Mouse (Mus musculus) adrenal gland, postnatal 4 days (tissue): ENCODE measurements around the gene Lpcat3. TPM values are rescaled to one million over a fixed set of nuclear protein-coding genes. Genes with fewer than 3 reads are reported as not detected.
"Not testable (repeated sequence)": the region's sequence is repeated elsewhere in the genome, so short reads cannot be mapped to it uniquely, and the experiment has no call there.

ENCODE experiments used
- DNase-seq, 2 experiments: peaks; one replicate each; pipeline ENCODE4 v3.0.0; 2021 to 2022; ENCODE audit warnings: low spot score in 2 of 2, mixed read lengths in 2 of 2
- total RNA-seq, 2 experiments: library from RNA; stranded (reverse); gene quantifications; 2 replicates each; pipeline ENCODE4 v1.2.3; 2021

Lpcat3 gene
- total RNA-seq, 2 experiments from 2014 or later: 99.6 to 105 TPM

GRCm38 (mm10) chr6:124676171-124676570, 13.3 kb downstream of the Lpcat3 start:
- no peak for DNase-seq

DNA sequence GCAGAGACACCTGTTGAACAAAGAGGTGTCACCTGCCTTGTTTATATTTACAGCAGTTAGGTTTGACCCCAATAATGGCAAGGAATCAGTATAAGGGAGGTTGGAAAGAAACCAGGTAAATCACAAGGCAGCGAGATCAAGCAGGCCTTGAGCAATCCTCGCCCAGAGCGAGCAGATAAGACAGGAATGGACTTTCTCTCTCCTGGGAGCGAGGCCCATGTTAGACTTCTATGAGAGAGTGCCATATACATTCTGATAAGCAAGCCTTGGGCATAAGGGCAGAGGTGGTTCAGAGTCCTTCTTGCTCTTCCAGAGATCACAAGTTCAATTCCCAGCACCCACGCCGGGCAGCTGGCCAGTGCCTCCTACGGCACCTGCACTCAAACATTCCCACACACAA, 15.9 kb downstream of the Lpcat3 start:
- DNase-seq: no peak

DNA sequence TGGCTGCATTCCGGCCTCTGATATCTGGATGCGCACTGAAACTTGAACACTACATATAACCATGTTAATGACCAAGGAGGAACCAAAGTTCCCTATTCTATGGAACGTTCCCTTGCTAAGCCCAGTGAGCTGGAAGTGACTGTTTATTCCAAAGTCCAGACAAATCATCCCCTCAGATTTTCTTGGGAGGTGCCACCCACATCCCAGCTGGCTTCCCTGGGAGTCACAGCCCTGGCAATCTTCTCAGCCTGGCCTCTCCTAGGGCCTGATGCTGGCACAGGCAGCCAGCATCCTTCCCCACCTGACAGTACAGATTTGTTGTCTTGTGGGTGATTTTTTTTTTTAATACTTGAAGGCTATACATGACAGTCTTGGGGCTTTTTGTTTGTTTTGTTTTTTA, 16.7 kb downstream of the Lpcat3 start:
- DNase-seq: no peak

GRCm38 (mm10) chr6:124682291-124682690, 19.5 kb downstream of the Lpcat3 start:
- DNase-seq: not testable (repeated sequence)

DNA sequence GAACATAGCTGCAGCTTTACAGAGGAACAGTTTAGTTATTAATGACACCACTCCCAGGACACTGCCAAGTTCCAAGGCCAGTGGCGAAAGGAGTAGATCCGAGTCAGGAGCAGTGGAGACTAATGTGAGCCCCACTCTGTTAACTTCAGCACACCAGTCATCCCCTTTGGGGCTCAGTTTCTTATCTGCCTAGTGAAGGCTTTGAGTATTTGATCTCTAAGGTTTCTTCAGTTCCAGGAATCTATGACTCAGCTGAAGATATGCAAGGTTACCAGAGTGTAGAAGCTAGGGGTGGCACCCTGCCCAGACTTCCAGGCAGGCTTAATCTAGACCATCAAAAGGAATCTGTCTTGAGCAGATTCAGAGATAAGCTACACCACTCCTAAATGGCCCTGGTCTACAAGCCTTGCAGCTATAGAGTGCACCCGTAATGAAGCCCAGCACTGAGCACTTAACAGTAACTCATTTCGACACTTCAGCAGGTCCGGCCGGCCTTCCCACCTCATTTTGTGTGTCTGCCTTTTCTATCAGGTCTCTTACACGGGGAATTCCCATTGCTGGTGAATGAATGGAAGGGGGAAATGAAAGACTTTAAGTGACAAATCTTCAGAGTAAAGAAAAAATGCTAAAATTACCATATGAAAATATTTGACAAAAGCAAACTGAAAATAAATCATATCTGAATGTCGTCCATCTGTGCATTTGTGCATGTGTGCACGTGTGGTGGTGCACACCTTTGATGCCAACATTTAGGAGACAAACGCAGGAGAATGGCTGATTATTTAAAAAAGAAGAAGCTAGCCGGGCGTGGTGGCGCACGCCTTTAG, 21.0 kb downstream of the Lpcat3 start:
- DNase-seq: peak in 1 of 2 experiments; percentile 56

GRCm38 (mm10) chr6:124685606-124686386, 23.0 kb downstream of the Lpcat3 start:
- DNase-seq: no peak

- DNase-seq: not testable (repeated sequence)
Measured at GRCm38 (mm10) chr6:124686644-124687043, 23.8 kb downstream of the Lpcat3 start.

DNA sequence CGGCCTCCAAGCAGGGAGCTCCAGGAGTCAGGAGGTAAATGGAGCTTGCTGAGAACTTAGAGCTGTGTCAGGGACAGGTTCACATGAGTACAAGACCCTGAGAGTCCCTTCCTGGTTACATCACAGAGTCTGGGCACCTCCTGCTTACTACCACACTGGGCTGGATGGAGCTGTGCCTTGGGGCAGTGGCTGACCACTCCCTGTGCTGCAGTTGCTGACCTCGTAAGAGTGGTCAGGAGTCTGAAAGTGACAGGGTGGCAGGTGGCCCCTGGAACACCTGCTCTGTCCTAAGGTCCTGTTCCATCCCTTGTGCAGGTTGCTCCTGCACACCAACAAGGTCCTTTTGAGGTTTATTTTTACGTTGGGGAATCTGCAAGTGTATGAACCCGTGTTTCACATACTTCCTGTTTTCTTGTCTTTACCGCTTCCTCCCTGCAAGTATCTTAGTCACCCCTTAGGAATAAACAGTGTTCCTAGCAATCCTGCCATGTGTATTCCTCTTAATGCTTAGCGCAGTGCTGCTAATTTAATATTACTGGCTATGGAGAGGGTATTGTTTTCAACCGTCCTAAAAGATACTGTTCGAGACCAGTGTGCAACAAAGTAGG, 25.4 kb downstream of the Lpcat3 start:
- no peak for DNase-seq

GRCm38 (mm10) chr6:124689011-124689410, 26.2 kb downstream of the Lpcat3 start:
- no peak for DNase-seq

DNA sequence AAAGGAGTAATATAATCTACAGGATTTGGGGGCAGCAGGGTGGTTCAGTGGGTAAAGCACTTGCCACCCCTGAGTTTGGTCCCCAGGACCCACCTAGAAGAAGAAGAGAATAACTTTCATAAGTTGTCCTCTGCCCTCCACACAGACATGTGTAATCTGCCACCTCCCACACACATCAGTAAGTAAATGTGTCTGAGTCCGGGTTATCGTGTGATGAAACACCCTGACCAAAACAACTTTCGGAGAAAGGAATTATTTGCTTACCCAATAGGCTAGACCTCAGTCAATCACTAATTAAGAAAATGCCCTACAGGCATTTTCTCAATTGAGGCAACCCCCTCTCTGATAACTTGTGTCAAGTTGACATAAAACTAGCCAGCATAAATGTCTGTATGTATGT, 27.7 kb downstream of the Lpcat3 start:
- no peak for DNase-seq

DNA sequence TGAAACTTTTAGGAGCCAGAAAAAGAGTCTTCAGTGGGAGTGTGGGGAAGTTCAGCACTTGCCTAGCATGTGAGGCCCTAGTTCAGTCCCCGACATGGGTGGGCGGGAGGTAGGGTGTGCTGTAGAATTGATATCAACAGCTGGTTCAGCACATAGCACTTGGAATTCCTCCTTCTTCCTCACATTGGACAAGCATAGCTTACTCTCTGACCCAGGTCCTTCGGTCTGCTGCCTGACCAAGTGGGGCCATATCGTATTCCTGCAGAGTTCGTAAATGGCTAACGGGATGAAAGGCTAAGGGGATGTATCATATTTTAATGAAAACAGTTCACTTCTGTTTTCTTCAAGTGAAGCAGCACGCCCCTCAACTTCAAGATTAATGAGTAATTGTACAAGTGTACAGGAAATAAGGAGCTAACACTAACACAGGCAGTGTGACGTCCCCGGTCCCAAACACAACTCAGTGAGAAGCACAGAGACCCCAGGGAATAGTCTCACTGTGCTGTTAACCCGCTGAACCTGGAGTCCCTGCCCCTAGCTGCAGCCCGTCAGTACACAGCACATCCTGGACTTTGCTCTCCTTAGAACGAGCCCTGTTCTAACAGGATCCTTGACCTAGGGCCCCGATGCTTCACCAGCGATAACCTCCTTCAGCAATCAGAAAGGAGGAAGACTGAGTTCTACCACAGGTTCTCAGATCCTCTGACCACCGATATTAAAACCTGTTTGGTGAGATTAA, 30.6 kb downstream of the Lpcat3 start:
- DNase-seq: no peak

- no peak for DNase-seq
Measured at GRCm38 (mm10) chr6:124694166-124694955, 31.5 kb downstream of the Lpcat3 start.

GRCm38 (mm10) chr6:124696441-124697150, 33.8 kb downstream of the Lpcat3 start:
- DNase-seq: no peak

- no peak for DNase-seq
Measured at GRCm38 (mm10) chr6:124698751-124699150, 35.9 kb downstream of the Lpcat3 start.

GRCm38 (mm10) chr6:124699366-124699765, 36.5 kb downstream of the Lpcat3 start:
- DNase-seq: no peak

- DNase-seq: peak in 1 of 2 experiments; percentile 46
Measured at GRCm38 (mm10) chr6:124699962-124700610, 37.3 kb downstream of the Lpcat3 start.

GRCm38 (mm10) chr6:124701338-124701737, 38.5 kb downstream of the Lpcat3 start:
- DNase-seq: no peak

DNA sequence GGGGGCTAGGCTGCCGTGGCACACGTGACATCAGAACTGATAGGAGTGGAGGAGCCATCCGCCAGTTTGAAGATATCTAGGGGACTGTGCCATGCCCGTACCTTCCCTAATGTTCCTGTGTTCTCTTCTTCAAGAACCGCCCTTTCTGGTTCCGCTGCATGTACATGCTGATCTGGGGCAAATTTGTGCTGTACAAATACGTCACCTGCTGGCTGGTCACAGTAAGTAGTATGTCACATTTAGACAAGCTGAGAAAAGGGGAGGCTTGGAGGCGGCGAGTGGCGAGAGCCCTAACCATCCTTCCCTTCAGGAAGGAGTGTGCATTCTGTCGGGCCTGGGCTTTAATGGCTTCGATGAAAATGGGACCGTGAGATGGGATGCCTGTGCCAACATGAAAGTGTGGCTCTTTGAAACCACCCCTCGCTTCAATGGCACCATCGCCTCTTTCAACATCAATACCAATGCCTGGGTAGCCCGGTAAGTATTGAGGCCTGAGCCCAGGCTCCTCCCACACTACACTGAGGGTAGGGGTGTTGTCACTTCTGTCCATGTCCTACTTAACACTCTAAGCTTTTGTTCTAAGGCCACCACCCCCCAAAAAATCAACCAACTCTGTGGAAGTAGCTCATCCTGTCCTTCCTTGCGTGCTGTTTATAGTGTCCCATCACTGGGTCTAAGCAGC, 39.4 kb downstream of the Lpcat3 start:
- no peak for DNase-seq

GRCm38 (mm10) chr6:124702784-124703103, 39.9 kb downstream of the Lpcat3 start:
- peak in 1 of 2 experiments; percentile 52 for DNase-seq
